8 mouse cellular contexts compared by ENCODE assay signal in genomic region chr12:22030717-22031116, GRCm38 (mm10).
DNase-seq lines count a peak whose midpoint lies in the region; ATAC-seq lines count a peak whose summit lies in the region.
"Not testable (repeated sequence)": the region's sequence is repeated elsewhere in the genome, so short reads cannot be mapped to it uniquely, and the experiment has no call there.

No protein-coding gene starts in this region.

- H3K36me3 ChIP-seq in hindbrain, embryonic 11.5 days (ENCODE audit: control insufficient read depth, insufficient read depth, low read length); kidney, embryonic 15.5 days; liver, embryonic 11.5 days (ENCODE audit: control insufficient read depth, insufficient read depth, low read length); neural tube, embryonic 15.5 days: not testable (repeated sequence)

- 3% methylated on average over 25 of the region's 45 CpGs for WGBS in hindbrain, embryonic 11.5 days
- 4% methylated on average over 32 of the region's 45 CpGs for WGBS in kidney, embryonic 15.5 days
- WGBS in liver, embryonic 11.5 days = 5% methylated on average over 20 of the region's 45 CpGs
- 4% methylated on average over 31 of the region's 45 CpGs for WGBS in neural tube, embryonic 15.5 days

- not testable (repeated sequence) for ATAC-seq in hindbrain, embryonic 11.5 days (ENCODE audit: low FRiP score); liver, embryonic 11.5 days (replicated peaks; ENCODE audit: low FRiP score); neural tube, embryonic 15.5 days (ENCODE audit: low FRiP score)
- 0 out of 2 replicates have a peak, but pooled peaks have one; percentile 40 for ATAC-seq in kidney, embryonic 15.5 days (replicated peaks; ENCODE audit: low FRiP score)

- H3K9me3 ChIP-seq in hindbrain, embryonic 11.5 days (ENCODE audit: control insufficient read depth, low read length); kidney, embryonic 15.5 days (replicated peaks); liver, embryonic 11.5 days (ENCODE audit: control insufficient read depth, low read length); neural tube, embryonic 15.5 days (replicated peaks): not testable (repeated sequence)

- H3K4me3 ChIP-seq in hindbrain, embryonic 11.5 days (ENCODE audit: low read depth, low read length) = 0 out of 2 replicates have a peak overlapping the region, but pooled peaks have one; percentile 2
- peak overlapping the region; percentile 34 for H3K4me3 ChIP-seq in kidney, embryonic 15.5 days (replicated peaks)
- H3K4me3 ChIP-seq in liver, embryonic 11.5 days (ENCODE audit: low read depth, low read length) = not testable (repeated sequence)
- H3K4me3 ChIP-seq in neural tube, embryonic 15.5 days (replicated peaks) = peak overlapping the region; percentile 12

- H3K27ac ChIP-seq in hindbrain, embryonic 11.5 days (ENCODE audit: low read depth, low read length); kidney, embryonic 15.5 days; liver, embryonic 11.5 days (ENCODE audit: low read depth, low read length); neural tube, embryonic 15.5 days (replicated peaks): not testable (repeated sequence)

- intact Hi-C loops in gastrocnemius, postnatal 14 days (cut with DNase I; ENCODE audit: low total_unique reads) = not testable (repeated sequence)

- DNase-seq in NIH3T3 (ENCODE audit: low read depth) = peak; percentile 81
- DNase-seq in embryo, embryonic 10.5 days (ENCODE audit: low spot score) = peak; percentile 15
- DNase-seq in gastrocnemius, postnatal 14 days = peak; percentile 8
- peak; percentile 11 for DNase-seq in hindbrain, embryonic 11.5 days (ENCODE audit: low spot score)
- DNase-seq in liver, embryonic 11.5 days (ENCODE audit: low spot score) = peak; percentile 30
- DNase-seq in thymus, postnatal 14 days = peak; percentile 59

- H3K4me2 ChIP-seq in hindbrain, embryonic 11.5 days (replicated peaks; ENCODE audit: low read depth, low read length); liver, embryonic 11.5 days: not testable (repeated sequence)
- H3K4me2 ChIP-seq in kidney, embryonic 15.5 days = peak overlapping the region; percentile 54
- H3K4me2 ChIP-seq in neural tube, embryonic 15.5 days = peak overlapping the region; percentile 17; the same call in 1 of the 2 replicates

- H3K9ac ChIP-seq in hindbrain, embryonic 11.5 days (ENCODE audit: low read depth, low read length); kidney, embryonic 15.5 days; liver, embryonic 11.5 days (ENCODE audit: low read depth, low read length); neural tube, embryonic 15.5 days (replicated peaks): not testable (repeated sequence)

- H3K27me3 ChIP-seq in hindbrain, embryonic 11.5 days (ENCODE audit: control insufficient read depth, insufficient read depth, low read length); kidney, embryonic 15.5 days; liver, embryonic 11.5 days (replicated peaks; ENCODE audit: control insufficient read depth, insufficient read depth, low read length); neural tube, embryonic 15.5 days (replicated peaks): not testable (repeated sequence)

- not testable (repeated sequence) for H3K4me1 ChIP-seq in hindbrain, embryonic 11.5 days (replicated peaks; ENCODE audit: control insufficient read depth, insufficient read depth, low read length); kidney, embryonic 15.5 days; liver, embryonic 11.5 days (replicated peaks; ENCODE audit: control insufficient read depth, insufficient read depth, low read length); neural tube, embryonic 15.5 days

Comparison
In these comparisons a context has a peak if more than half of its experiments do, and no peak if none do; other contexts are left out.
1. DNase-seq: peak in every context shown above with its lines; median percentile 81 in NIH3T3; 59 in thymus, postnatal 14 days; 30 in liver, embryonic 11.5 days; 15 in embryo, embryonic 10.5 days; 11 in hindbrain, embryonic 11.5 days; 8 in gastrocnemius, postnatal 14 days.